Mouse (Mus musculus): Measurements from ENCODE around the gene Ccser1. TPM values are rescaled to one million over a fixed set of nuclear protein-coding genes. Genes with fewer than 3 reads are reported as not detected.

Gene Ccser1
- total RNA-seq (2021): 10 to 100 TPM; 30.1 to 33.7 TPM

DNA sequence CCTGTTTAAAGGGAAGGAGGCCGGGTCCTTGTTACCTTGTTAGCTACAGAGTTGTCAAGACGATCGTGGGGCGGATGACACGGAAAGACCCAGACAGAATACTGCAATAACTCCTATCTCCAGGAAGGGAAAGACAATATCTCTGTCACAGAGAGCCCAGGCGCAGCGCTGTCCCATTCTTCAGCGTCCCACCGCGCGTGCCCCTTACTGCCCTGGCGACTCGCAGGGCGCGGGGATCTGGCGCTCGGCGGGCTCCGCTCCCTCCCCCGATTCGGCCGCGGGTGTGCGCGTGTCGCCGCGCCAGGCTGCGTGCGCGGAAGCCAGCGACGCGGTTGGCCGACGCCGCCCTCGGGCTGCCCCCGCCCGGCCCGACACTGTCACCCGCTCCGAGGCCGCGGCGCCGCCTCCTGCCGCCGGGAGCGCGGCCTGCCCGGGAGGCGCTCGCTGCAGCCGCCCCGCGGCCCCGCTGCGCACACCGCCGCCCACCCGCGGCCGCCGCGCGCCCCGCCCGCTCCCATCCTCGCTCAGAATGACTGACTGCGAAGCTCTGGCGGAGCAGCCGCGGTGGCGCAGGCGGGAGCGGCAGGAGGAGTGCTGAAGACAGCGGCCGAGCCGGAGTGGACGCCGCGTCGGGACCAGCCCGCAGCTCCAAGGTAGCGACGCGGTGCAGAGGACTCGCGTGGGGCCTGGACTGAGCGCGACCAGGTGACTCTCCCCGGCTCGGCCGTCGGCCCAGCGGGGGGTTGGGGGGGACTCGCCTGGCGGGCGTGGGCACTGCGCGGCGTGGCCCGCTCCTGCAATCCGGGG, at the start of gene Ccser1:
TSS of gene Ccser1 (plus strand) at position 376 of the 807 bp plus-strand sequence.
- intact Hi-C loops (cut with DNase I): loop anchor here (5.0 kb wide), 3 partner anchors 118 to 193 kb away; no protein-coding TSS in a partner anchor
- DNase-seq (ENCODE audit: low spot score in 2 of 2): peak; percentile 66 to 73

DNA sequence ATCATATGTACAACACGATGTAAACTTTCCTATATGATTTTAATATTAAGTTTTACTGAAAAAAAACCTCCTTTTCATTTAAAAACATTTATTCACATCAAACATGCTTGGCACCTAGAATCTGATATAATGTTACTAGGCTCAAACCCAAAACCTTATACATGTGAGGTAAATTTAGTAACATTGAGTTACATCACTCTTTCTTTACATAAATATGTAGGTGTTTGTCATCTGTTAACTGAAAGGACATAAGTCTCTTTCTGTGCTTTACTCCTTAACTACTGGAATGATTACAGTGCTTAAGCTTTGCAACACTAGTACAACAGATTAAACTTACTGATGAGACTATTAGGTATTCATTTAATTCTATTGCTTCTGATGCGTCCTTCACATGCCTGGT, 43.7 kb upstream of the Ccser1 start:
- intact Hi-C loops (cut with DNase I): no loop called here
- no peak for DNase-seq (ENCODE audit: low spot score in 2 of 2)

DNA sequence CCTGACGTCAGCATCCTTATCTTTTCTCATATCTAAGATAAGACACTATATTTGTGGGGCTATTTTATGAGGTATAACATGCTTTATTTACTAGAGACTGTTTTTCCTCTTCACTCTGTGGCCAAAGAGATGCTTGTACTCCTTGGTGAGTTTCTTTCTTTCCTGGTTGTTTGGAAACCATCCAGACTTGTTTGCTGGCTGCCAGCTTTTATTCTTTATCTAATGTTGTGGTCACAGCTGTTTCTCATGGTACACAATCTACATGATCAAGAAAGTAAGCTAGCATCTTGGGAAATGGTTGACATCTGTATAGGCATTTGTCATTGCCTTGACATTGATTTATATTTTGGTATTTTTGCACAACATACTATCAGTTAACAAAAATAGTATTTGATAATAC, 37.1 kb upstream of the Ccser1 start:
- intact Hi-C loops (cut with DNase I): no loop called here

DNA sequence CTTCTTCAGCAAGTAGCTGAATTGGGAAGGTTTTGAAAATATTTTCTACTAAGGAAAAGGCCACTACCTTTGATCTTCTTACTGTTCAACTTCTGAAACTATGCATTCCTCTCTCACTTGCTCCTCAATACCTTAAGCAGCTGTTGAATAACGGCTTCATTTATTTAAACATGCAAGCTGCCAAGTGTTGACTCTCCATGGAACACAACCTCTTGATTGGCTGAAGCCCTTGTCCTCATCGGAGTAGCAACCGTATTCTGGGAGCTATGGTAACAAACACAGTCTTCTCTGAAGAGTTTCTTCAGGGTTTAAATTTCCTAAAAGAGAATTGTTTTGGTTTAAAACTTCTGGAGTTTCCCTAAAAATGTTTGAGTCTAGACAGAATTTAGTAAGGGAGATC, 27.2 kb upstream of the Ccser1 start:
- DNase-seq (ENCODE audit: low spot score in 2 of 2): no peak
- intact Hi-C loops (cut with DNase I): no loop called here

More for the DNA sequence above, 37.1 kb upstream of the Ccser1 start:
- DNase-seq (ENCODE audit: low spot score in 2 of 2): no peak

DNA sequence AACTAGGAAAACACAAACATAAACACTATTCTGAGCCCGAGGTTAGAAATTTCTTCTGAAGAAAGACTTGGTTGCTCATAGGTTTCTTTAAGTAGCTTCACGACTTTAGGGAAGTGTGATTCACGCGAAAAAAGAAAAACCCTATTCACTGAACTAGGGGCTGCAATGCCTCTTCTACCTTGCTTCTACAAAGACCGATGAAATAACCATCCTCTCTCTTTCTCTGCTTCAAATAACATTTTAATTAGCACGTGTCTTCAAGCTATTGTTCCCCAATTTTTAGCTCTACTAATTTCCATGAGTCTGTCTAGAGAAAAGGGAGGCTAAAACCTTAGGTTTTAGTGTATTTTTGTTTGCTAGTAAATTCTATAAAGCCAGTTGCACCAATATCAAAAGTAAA, 25.5 kb upstream of the Ccser1 start:
- intact Hi-C loops (cut with DNase I): no loop called here
- DNase-seq (ENCODE audit: low spot score in 2 of 2): no peak

DNA sequence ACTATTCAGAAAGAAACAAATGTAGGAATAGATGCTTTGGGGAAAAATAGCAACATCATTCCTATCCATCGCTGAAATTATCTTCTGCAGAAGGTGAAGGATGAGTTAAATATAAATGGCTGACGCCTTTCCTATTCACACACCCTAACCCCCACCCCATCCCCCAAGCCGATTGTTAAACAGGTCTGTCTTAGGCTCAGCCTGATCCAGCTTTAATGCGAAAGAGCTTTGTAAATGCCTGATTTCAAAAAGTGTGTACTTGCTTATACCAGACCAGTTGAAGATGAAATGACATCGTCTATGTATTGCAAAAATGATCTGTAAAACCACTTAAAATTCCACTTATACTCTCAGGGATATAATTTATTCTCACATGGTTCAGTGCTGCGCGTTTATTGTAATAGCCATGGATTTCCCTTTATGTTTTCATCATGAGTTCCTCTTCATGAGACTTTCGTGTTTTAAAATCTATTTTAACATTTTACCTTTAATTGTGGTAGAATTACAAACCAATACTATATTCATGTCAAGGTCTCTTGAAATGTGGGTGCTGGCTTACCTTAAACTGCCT, 25.0 kb upstream of the Ccser1 start:
- no peak for DNase-seq (ENCODE audit: low spot score in 2 of 2)
- intact Hi-C loops (cut with DNase I): no loop called here

DNA sequence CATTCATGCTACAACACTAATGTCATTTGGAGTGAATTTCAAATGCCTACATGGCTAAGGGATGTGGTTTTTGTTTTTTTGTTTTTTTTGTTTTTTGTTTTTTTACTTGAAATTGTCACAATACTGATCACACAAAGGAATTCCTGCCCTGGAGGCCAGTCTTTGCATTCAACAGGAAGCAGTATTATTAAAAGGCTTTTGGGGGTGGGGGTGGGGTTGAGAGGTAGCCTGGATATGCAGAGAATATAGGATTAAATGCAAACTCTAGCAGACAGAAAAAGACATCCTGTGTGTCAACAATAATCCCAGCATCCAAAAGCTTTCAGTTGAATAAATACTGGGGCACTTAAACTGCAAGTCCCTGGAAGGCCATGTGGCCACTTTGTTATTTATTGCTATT, 24.4 kb upstream of the Ccser1 start:
- DNase-seq (ENCODE audit: low spot score in 2 of 2): no peak
- intact Hi-C loops (cut with DNase I): no loop called here

DNA sequence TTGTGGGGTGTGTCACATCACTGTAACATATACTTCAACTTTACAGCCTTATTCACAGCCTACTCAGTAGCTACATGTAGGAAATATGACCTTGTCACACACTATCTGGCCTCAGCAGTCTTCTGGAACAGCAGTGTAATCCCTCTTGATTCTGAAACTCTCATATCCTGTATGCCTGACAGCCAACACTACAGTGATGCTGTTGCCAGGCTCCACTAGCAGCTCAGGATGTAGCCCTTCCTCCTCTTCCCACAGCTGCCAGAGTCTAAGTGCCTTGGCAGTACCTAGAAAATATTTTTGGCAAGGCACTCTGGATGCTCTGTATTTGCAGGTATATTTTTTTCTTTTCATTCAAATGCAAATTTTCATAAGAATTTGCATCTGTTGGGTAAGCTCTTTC, 18.0 kb upstream of the Ccser1 start:
- intact Hi-C loops (cut with DNase I): no loop called here
- peak in 1 of 2 experiments; percentile 40 for DNase-seq (ENCODE audit: low spot score in 2 of 2)

DNA sequence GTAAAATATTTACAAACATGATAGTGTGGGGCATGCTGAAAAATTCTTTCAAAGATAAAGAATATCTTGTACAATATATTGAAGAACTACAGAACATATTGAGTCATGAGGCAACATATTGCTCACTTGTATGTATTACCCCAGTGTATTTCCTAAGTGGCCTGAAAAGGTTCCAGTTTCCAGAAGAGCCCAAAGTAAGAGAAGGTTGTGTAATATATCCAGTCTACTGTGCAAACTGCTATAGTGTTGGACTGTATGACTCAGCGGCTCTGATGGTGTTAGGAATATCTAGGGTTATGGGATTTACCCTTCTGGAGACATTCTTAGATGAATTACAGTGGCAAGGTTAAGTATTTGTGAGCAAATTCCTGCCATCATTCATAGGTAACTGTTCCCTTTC, 13.2 kb upstream of the Ccser1 start:
- DNase-seq (ENCODE audit: low spot score in 2 of 2): no peak
- intact Hi-C loops (cut with DNase I): no loop called here

DNA sequence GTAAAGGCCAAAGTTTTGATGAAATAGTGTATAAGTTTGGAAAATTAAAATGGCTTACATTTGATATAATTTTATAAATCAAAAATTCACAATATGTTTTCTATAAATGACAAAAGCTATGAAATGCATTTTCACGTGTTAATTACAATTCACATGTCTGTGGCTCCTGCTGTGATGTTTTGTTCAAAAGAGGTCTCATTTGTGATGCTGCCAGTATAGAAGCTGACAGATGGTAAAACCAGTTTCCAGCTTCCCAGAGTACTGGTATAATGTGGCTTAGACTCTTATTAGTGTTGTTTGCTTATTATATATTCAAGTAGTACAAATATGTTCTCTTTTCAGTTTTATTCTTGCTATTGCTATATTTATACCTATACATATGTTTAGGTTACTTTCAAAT, 4.0 kb upstream of the Ccser1 start:
- intact Hi-C loops (cut with DNase I): no loop called here
- DNase-seq (ENCODE audit: low spot score in 2 of 2): no peak

DNA sequence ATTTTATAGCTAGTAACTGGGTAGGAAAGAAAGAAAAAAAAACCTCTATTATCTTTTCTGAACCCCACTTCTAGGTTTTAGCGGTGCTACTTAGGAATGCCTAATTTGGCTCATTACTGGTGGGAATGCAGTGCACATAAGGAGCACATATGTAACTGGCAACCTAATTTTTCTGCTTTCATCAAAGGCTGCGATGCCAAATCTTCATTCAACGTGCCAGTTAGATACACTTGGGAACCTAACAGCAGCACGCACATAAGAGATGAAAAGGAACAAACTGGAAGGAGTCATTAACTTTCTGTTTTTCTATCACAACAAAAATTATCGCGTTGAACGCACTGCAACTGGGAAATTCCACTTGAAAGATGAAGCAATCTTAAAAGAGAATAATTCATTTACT, 2.6 kb upstream of the Ccser1 start:
- no peak for DNase-seq (ENCODE audit: low spot score in 2 of 2)
- intact Hi-C loops (cut with DNase I): no loop called here

DNA sequence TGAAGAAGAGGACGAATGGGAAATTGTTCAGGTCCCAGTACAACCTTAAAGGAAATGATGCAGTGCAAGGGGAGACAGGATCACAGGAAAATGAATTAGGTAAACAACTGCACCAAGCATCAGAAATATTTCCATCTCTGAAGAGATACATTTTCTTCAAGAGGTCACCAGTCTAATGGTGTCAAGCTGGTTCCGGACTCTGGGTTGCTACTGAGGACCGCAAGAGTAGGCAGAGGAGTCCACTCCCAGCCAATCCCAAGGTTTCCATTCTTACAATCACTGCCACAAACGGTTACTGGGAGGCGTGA, 529 bp upstream of the Ccser1 start:
- intact Hi-C loops (cut with DNase I): no loop called here
- no peak for DNase-seq (ENCODE audit: low spot score in 2 of 2)

DNA sequence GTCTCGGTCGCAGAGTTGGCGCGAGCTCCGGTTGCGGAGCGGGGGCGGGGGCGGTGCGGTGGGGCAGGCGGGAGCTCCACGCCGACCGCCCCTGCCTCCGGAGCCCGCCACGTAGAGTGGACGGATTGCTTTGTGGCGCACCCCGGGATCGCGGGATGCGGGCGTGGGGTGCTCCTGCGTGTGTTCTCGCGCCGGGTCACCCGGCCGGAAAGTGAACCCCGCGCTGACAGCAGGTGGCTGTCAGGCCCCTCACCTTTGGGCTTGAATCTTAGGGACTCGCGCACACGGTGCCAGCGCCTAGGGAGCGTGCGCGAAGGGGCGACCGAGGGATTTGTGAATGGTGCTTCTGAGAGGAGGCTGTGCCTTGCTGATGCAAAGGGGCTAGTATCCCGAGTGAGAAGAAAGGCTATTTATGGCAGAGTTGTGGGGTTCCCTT, 650 bp downstream of the Ccser1 start:
- DNase-seq (ENCODE audit: low spot score in 2 of 2): peak; percentile 31 to 58
- intact Hi-C loops (cut with DNase I): loop anchor here (5.0 kb wide), 3 partner anchors 118 to 193 kb away; no protein-coding TSS in a partner anchor

DNA sequence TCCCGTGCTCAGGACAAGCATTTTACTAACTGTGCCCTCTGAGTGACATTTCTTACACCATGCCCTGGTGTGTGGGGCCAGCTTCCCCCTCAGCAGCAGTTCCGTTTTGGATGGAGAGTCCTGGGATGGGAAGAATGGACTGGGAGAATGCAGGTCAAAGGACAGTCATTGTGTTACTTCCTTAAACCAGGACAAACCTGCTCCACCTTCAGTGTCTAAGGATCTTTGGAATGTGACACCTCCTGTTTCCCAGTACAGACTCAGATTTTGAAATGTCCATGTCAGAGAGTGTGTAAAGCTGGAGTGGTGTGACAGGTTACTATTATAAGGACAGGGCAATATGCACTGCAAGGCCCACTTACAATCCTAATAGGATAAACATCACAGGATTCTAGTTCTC, 8.9 kb downstream of the Ccser1 start:
- DNase-seq (ENCODE audit: low spot score in 2 of 2): no peak

DNA sequence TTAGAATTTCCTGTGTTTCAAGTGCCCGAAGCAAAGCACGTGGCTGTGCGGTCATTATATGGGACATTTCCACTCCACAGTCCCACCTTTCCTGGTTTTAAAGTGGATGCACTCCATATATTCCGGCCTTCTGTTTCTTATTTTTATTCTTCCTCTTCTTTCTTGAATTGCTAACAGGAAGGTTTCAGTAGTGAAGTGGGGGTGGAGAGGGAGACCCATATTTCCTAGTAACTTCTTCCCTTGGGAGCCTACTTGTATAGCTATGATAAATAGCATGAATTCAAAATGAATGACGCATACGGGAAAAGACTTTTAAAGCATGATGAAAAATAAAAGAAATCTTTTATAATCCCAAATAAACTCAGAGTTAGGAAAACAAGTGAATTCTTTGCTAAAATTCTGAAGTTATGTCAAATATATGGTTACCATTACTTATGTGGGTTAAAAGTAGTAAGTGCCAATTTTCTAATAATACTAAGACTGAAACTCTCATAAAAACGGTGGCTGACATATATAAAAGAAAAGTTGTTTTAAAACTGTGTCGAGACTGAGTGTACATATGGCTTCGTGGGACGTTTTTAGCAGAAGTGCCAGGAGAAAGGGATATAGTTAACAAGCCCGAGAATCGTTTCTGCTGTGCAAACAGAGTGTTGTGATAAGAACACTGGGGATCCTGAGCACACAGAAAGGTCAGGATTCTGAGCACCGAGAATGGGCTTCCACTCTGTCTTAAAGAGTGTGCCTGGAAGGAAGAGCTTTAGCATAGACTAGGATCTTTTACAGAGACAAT, 11.7 kb downstream of the Ccser1 start:
- intact Hi-C loops (cut with DNase I): no loop called here
- DNase-seq (ENCODE audit: low spot score in 2 of 2): peak in 1 of 2 experiments; percentile 62

More for the DNA sequence above, 8.9 kb downstream of the Ccser1 start:
- intact Hi-C loops (cut with DNase I): no loop called here

DNA sequence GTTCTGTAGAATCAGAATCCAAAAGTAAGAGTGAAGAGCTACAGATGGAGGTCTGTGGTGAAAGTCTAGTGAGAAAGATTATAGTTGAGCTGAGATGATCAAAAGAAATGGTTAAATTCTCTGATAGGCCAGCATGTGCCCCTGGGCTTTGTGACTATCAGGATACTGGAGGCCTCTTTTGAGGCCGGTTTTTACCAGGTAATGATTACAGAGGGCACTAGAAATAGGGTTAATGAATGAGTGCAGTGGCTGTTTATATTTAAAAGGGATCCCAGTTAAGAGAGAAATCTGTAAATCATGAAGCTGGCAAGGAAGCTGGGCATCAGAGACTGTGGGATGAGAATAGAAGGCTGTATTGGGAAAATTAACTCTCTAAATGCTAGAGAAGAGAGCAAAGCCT, 23.2 kb downstream of the Ccser1 start:
- intact Hi-C loops (cut with DNase I): no loop called here
- DNase-seq (ENCODE audit: low spot score in 2 of 2): no peak

DNA sequence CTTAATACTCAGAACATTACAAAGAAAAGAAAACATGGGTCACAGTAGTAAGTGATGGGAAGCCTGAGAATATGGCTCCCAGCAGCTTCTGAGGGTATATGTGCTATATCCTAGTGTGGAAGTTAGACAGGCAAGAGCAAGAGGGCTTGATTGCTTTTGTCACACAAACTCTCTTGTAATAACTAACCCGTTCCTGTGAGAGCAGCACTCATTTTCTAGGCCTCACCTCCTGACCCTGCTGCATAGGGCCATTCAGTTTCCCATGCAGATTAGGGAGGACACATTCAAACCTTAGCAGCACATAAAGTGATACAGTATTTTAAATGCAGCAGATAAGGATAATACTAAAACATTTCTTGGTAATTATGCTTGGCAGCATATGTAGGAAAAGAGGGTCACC, 25.9 kb downstream of the Ccser1 start:
- DNase-seq (ENCODE audit: low spot score in 2 of 2): no peak
- intact Hi-C loops (cut with DNase I): no loop called here

DNA sequence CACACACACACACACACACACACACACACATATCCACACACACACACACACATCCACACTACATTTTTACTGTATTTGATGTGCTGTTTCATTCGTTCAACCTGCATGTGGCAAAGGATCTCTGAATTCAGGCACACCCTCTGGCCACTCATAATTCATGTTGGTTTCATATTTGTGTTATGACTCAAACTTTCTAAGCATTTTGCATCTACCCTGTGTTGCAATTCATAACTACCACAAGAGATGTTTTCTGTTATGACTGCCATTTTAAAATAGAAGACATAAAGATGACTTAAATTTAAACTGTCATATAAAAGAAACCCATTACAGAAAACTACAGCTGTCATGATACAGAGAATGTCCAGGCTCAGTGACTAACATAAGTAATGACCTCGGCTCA, 26.5 kb downstream of the Ccser1 start:
- intact Hi-C loops (cut with DNase I): no loop called here
- DNase-seq (ENCODE audit: low spot score in 2 of 2): no peak

DNA sequence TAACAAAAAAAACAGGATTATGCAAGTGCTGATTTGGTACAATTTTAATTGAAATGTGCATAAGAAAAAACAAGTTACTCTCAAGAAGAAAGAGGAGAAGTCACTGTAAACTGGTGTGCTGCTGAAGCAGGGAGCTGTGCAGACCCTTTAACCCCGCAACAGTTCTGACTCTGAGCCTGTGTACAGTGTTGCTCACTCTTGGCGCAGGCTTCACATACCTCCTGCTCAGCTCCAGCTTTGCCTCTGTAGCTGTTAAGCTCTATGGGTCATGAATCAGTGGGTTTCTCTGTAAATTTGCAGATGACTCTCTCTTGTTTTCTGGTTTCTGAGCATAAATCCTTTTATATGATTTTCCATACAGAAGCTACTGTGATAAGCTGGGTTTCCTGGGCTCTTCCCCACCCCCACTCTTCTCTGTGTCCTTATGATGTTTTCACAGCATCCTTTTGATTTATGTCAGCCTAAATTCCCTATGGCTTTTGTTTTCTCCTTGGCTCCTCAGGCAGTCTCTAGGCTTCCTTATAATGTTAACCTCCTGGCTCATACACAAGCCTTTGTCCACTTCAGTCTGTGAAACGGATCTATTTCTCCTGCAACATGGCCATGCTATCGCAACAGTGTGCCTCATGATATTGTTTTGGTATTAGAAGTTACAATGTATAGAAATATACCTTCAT, 30.1 kb downstream of the Ccser1 start:
- intact Hi-C loops (cut with DNase I): no loop called here
- no peak for DNase-seq (ENCODE audit: low spot score in 2 of 2)

DNA sequence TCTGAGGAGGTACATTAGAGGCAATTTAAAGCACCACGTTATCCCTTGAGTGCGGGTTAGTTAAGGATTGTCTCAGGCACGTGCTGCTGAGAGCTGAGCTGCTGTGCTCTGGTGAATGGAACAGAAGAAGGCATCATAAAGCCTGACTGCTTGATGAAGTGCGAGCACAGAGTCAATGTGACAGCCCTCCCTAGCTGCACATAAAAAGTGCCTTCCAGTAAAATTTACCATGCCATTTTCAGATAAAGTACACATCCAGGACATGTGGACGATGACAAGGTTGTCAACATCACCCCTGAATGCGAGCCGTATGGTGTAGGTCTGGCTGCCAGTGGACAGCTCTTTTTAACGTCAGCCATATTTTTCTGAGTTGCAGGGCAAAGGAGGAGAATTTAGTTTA, 35.6 kb downstream of the Ccser1 start:
- no peak for DNase-seq (ENCODE audit: low spot score in 2 of 2)
- intact Hi-C loops (cut with DNase I): no loop called here
